Mouse (Mus musculus): ENCODE data around the gene Sptssb.

Sptssb gene

GRCm38 (mm10) chr3:69839485-69839884, 20.3 kb downstream of the Sptssb start:
- no peak for DNase-seq (ENCODE audit: low spot score in 2 of 2)

GRCm38 (mm10) chr3:69829532-69829931, 30.2 kb downstream of the Sptssb start:
- DNase-seq (ENCODE audit: low spot score in 2 of 2), result no peak

- no peak for DNase-seq (ENCODE audit: low spot score in 2 of 2)
Measured at GRCm38 (mm10) chr3:69824536-69824935, 35.2 kb downstream of the Sptssb start.

GRCm38 (mm10) chr3:69820614-69821013, 39.1 kb downstream of the Sptssb start:
- no peak for DNase-seq (ENCODE audit: low spot score in 2 of 2)

- no peak for DNase-seq (ENCODE audit: low spot score in 2 of 2)
Measured at GRCm38 (mm10) chr3:69819851-69820200, 39.9 kb downstream of the Sptssb start.

- no peak for DNase-seq (ENCODE audit: low spot score in 2 of 2)
Measured at GRCm38 (mm10) chr3:69819146-69819850, 40.4 kb downstream of the Sptssb start.

GRCm38 (mm10) chr3:69818466-69818865, 41.3 kb downstream of the Sptssb start:
- no peak for DNase-seq (ENCODE audit: low spot score in 2 of 2)

GRCm38 (mm10) chr3:69816547-69816946, 43.2 kb downstream of the Sptssb start:
- DNase-seq (ENCODE audit: low spot score in 2 of 2), result no peak

GRCm38 (mm10) chr3:69813005-69813695, 46.6 kb downstream of the Sptssb start:
- no peak for DNase-seq (ENCODE audit: low spot score in 2 of 2)

- no peak for DNase-seq (ENCODE audit: low spot score in 2 of 2)
Measured at GRCm38 (mm10) chr3:69812442-69812841, 47.3 kb downstream of the Sptssb start.

- peak in 1 of 2 experiments; percentile 33 for DNase-seq (ENCODE audit: low spot score in 2 of 2)
Measured at GRCm38 (mm10) chr3:69808479-69808878, 51.3 kb downstream of the Sptssb start.

- DNase-seq (ENCODE audit: low spot score in 2 of 2), result no peak
Measured at GRCm38 (mm10) chr3:69803137-69803536, 56.6 kb downstream of the Sptssb start.

- no peak for DNase-seq (ENCODE audit: low spot score in 2 of 2)
Measured at GRCm38 (mm10) chr3:69800829-69801384, 58.8 kb downstream of the Sptssb start.

- no peak for DNase-seq (ENCODE audit: low spot score in 2 of 2)
Measured at GRCm38 (mm10) chr3:69799096-69799495, 60.6 kb downstream of the Sptssb start.

GRCm38 (mm10) chr3:69797969-69798368, 61.8 kb downstream of the Sptssb start:
- DNase-seq (ENCODE audit: low spot score in 2 of 2), result no peak

GRCm38 (mm10) chr3:69797533-69797932, 62.2 kb downstream of the Sptssb start:
- DNase-seq (ENCODE audit: low spot score in 2 of 2), result no peak

- peak in 1 of 2 experiments; percentile 34 for DNase-seq (ENCODE audit: low spot score in 2 of 2)
Measured at GRCm38 (mm10) chr3:69792823-69793417, 66.8 kb downstream of the Sptssb start.

GRCm38 (mm10) chr3:69779246-69779796, 80.4 kb downstream of the Sptssb start:
- DNase-seq (ENCODE audit: low spot score in 2 of 2), result no peak

- no peak for DNase-seq (ENCODE audit: low spot score in 2 of 2)
Measured at GRCm38 (mm10) chr3:69773356-69773755, 86.4 kb downstream of the Sptssb start.
